Mouse (Mus musculus) right cerebral cortex, adult 18-20 months (tissue): ENCODE results near the gene Foxe1.

ENCODE experiments used
- DNase-seq: peaks from one replicate; pipeline ENCODE4 v3.0.0; 2022; ENCODE audit warnings: mixed read lengths

Gene Foxe1

DNA sequence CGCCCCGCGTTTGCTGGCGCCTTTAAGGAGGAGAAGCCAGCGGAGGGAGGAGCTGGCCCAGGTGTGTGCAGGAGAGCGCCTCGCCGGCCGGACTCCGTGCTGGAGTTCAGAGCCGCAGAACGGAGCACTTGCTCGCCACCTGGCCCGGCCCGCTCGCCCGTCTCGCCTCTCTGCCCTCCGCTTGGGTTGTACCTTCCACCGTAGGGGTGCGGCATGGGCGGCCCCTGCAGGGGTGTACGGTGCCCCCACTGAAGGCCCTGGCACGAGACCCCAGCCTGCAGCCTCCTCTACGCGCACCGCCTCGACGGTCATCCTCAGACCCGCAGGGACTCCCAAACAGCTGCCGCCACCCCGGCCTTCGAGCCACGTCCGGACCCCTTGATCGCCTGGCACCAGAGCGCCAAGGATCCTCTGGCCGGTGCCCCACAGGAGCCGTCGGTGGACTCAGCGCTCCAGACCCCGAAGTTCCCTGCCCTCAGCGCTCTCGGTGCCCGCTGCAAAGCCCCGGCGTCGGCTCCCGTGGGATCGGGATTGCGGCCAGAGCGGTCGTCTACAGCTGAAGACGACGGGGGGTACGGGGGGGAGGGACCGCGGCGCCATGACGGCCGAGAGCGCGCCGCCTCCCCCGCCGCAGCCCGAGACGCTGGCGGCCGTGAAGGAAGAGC is at the start of gene Foxe1:
Foxe1 (plus strand) TSS at position 14 of the 665 bp plus-strand sequence.
- no peak for DNase-seq

DNA sequence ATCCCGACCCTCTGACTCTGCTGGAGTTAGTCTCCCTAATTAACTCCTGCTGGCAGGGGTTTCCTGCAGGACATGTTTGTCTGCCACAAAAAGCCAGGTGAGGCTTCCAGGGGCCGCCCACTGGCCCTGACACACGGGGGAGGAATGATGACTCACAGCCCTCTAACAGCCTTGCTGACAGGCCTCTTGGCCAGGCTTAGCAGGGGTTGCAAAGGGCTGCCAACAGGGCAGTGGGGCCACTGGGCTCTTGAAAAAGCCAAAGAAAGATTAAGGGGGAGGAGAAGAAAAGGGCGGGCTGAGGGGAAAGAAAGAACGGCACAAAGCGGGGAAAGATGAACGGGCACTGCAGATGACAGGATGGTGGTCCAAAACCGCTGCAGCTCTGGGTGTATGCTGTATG is 39.3 kb upstream of the Foxe1 start:
- DNase-seq, result peak; percentile 25

DNA sequence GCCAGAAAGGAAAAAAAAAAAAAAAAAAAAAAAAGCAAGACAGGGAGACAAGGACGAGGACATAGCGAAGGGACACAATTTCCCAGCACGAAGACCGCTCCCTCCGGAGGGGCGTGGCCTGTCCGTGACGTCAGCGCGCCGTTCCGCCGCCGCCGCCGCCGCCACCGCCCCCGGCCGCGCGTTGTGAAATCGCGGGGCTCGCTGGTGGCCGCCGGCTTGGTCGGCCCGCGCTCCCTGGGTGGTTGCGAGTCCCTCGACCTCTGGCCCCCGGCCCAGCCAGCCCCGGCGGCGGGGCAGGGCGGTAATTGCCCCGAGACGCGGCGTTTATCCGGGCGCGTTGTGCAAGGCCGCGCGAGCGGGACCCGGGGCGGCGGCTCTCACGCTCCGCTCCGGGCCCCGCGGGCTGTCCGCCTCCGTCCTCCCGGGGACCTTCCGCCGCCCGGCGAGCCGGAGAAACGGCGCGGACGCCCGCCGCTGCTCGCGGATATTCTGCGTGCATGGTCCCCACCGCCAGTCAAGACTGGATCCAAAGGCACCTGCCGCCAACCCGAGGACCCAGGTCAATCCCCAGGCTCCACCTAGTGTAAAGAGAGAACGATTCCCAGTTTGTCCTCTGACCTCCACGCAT is 38.5 kb upstream of the Foxe1 start:
- peak; percentile 87 for DNase-seq

DNA sequence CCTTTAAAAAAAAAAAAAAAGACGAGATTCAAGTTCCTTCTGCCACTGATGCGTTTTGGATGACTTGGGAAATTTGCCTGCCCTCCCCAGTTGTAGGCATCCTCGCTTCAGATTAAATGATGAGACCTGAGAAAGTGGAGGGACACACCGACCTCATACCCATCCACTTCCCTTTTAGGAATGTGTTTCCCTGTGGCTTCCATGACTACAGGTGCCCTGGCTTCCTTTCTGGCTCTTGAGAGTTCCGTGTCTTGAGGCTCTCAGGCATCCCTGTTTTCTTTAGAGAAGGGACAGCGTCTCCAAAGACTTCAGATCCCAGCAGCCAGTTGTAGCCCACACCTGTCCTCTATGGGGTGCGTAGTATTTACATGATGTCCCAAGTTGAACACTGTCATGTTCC is 38.0 kb upstream of the Foxe1 start:
- no peak for DNase-seq

DNA sequence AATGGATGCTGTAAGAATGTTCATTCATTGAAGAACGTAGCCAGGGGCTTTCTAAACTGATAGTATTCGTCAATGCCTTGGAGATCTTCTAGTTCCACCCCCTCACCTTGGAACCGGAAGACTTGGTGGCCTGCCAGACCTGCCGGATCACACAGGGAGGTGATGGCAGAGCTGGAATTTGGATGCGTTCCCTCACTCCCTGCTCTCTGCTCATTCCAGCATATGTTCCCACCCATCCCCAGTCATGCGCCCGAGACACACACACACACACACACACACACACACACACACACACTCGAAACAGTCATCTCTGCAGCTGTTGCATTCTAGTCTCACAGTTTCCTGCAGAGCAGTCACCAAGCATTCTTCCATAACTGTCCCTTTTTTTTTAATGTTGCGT is 36.1 kb upstream of the Foxe1 start:
- peak; percentile 83 for DNase-seq

DNA sequence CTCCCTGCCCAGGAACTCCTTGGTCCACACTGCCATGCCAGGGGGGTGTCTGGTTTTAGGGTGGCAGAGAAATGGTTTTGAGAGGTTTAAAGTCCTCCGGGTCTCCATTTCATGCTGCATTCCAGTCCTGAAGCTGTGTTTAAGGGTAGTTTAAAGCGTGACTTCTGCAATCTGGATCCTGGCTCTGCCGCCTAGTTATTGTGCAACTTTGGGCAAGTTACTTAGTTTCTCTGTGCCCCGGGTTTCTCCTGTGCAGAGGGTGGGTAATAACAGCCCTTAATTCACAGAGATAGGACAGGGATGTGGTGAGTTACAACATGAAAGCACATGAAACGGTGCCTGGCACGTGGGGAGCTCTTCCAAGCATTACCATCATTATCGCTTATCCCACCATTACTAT is 35.5 kb upstream of the Foxe1 start:
- no peak for DNase-seq

DNA sequence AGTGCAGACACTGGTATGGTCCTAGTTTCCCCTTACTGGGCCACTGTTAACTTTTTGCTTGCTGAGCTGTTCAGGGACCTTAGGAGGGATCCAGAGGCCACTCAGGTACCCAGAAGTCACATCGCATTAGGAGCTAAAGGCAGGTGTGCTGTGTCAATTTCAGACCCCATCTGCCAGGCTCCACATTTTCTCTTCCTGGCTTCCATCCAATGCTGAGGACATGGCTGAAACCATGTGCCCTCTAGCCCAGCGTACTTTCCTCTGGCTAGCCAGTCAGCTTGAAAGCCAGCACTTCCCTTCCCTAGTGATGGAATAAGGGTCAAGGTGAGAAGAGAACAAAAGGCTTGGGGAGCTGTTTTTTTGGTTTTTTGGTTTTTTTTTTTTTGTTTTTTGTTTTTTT is 31.8 kb upstream of the Foxe1 start:
- DNase-seq, result no peak

DNA sequence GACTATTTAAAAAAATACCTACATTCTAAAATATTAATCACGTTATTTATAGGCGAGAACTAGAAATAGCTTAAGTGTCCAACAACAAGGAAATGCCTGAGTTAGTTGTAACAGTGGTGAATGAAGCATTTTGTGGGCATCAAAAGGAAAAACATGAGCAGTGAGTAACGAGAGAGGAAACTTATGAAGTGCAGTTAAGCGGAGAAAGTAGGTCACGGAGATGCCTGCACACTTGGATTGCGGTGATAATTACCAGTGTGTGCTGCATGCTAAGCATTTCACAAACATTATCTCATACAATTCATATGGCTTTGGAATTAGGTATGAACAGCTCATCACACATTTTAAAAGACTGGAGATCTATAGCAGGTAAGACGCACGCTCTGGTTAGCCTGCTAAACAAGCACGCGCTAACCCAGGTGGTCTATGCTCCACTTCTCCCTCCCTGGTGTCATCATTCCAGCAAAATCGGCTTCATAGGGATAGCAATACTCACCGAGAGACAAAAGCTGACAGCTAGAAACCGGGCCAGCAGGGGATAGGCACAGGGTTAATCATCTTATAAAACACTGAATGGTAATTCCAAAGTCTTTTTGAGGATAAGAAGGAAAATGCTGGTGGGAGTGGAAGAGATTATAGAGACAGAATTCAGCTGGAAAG is 21.5 kb upstream of the Foxe1 start:
- DNase-seq, result no peak

DNA sequence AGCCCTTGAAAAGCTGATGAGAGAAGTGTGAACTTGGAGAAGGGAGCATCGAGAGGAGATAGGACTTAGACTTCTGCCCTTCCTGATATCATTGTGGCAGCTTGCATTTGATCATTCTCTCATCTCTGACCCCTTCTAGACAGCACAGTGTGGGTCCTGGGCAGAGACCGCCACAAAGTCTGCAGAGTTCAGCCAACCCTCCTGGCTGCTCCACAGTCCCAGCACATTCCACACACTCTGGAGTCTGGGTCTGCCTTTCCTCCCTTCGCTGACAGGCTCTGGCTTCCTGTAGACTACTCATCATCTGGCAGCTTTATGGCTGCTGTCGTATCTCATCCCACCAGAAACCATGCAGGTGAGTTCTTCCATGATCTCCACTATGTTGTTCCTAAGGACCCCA is 20.7 kb upstream of the Foxe1 start:
- no peak for DNase-seq

DNA sequence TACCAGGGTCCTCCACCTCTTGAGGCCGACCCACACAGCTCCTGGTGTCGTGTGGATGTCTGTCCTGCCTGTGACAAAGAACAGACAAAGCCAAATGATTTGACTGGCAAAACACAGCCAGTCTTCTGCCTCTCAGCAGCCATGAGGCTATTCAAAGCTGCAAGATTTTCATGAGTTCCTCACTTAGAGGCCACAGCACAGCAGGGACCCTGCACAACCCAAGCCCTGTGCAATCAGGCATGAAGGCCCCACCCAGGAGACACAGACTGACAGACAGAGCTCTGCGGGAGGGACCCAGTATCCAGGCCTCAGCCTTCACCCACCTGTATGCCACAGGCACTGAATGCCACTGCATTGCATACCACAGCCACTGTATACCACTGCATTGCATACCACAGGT is 14.5 kb upstream of the Foxe1 start:
- DNase-seq, result no peak

DNA sequence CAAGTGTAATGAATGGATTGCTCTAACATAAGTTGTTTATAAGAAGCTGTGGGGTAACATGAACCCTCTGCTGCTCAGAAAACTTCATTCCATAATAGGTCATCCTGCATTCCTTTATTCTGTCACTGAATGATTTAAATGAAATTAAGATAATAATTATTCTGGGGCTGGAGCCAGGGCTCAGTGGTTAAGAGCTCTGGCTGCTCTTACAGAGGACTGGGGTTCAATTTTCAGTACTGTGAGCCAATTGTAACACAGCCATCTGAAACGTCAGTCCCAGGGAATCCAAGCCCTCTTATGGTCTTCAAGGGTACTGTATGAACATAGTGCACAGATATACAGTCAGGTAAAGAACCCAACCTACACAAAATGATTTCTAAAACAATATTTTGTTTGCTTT is 7.6 kb upstream of the Foxe1 start:
- DNase-seq, result no peak

DNA sequence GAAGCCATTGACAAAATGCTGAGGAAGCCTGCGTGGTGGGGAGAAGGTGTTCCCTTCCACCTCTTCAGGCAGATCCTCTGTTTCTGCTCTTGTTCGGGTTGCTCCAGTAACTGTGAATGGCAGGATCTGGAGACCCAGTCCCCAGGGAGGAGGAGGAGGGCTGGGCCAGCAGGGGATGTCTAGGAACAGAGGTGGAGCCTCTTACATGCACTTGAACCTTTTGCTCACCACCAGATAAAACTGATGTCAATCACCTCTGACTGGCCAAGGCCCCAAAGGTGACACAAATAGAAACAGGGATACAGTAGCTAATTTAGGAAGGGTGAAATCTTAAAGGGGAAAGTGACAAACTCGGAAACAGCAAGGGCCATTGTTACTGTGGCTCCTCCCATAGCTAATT is 5.4 kb upstream of the Foxe1 start:
- DNase-seq, result no peak

DNA sequence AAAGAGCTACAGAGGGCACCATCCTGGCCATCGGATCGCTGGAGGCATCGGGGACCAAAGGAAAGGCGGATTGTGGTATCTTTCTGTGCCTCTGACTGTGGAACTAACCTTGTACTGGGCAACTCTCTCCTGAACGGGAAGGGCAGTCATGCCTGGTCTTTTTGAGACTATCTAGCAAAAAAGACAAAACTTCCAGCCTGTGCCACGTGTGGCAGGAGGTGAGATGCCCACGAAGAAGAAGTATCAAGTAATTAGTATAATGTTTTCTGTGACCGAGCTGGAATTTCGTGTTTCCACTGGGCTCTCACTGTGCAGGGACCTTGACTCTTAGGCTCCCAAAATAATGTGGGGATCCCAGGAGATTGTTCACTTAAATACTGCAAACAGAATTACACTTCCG is 4.4 kb upstream of the Foxe1 start:
- DNase-seq, result no peak

DNA sequence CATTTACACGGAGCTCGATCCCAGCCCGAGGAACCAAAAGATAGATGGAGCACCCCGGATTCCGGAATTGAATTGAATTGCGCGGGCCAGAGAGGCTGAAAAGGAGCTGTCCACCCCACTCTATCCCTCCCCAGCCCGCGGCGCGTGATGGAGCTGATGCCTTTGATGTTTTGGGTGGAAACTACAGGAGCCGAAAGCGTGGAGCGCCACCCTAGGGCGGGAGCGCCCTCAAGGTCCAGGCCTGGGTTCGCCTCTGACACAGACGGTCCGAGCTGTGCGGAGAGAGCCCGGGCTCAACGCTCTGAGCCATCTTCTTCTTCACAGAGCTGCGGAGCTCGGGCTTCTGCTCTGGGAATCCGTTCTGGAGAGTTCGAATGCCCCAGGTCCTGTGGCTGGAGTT is 3.8 kb upstream of the Foxe1 start:
- DNase-seq, result no peak

DNA sequence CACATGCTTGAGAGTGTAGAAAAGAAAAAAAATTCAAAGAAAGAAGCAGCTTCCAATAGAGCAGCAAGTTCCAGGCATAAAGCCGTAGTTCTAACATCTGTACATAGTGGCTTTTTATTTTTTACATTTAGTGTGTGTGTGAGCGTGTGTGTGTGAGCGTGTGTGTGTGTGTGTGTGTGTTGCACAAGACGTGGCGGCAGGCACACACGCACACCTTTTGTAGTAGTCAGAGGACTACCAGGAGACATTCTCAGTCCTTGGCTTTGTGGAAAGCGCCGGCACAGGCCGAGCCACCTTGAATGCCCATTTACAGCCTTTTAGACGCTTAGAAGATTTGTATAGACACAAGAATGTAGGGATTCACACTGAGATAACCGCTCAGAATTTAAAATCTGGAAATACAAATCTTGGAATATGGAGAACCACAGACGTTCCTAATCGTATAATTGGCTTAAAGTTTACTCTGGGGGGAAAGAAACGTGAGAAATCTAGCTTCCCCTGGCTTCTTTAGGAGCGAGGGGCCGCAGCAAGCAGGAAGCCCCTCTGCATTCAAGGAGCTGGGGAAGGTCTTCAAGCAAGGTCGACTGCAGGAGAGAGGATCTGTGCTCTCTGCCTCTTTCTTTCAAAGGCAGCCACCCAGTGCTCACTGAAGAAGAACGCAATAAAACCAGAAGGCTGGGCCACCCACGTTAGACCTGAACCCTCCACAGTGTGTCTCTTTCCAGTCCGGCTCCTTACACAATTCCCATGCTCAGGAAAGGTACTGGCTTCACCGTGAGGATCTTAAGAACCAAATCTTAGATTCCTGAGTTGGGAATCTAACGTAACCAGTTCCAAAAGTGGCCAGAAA is 1.4 kb upstream of the Foxe1 start:
- no peak for DNase-seq

DNA sequence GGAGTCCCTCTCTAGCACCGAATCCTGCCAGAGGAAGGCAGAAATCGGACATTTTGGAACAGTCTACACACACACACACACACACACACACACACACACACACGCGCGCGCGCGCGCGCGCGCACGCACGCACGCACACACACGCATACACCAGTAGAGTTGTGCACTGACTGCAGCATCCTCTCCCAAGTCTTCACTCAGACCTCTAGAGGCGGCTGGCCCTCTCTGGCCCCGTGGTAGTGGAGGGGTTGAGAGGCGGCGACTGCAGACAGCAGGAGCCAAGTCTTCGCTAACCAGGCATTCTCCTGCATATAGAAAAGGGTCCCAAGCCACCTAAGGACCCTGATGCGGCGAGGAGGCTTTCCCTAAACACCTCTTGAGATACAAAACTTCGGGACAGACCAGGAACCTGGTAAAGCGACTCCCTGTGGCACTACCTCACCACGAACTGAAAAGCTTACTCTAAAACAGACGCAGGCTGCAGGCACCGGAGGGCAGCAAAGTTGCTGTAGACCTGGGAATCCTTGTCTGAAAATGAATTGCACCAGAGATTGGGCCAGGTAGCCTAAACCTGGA is 610 bp upstream of the Foxe1 start:
- no peak for DNase-seq

DNA sequence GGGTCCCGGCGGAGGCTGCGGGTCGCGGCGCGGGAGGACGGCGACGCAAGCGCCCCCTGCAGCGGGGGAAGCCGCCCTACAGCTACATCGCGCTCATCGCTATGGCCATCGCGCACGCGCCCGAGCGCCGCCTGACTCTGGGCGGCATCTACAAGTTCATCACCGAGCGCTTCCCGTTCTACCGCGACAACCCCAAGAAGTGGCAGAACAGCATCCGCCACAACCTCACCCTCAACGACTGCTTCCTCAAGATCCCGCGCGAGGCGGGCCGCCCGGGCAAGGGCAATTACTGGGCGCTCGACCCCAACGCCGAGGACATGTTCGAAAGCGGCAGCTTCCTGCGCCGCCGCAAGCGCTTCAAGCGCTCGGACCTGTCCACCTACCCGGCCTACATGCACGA is 879 bp downstream of the Foxe1 start:
- DNase-seq, result no peak

DNA sequence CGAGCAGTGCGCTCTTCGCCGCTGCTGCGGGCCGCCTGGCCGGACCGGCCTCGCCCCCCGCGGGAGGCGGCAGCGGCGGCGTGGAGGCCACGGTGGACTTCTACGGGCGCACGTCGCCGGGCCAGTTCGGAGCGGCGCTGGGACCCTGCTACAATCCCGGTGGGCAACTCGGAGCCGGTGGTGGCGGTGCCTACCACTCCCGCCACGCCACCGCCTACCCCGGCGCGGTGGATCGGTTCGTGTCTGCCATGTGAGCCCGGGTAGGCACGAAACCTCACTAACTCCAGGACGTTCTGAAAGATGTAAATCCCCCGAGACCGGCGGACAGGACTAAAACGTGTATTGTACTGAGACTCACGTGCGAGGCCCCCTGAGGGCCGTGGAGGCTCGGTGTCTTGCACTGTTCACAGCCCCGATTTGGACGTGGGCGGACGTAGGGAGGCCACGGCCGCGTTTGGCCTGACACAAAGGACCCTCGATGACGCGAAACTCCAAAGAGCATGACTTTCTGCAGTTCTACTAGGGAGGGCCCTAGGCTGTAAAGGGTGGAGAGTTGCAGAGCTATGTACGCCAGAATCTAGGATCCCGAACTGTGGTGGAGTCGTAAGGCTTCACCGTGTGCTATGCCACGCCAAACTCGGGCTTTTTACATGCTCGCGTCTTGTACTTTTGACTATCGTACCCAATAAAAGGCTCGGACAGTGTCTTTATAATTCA is 1.8 kb downstream of the Foxe1 start:
- no peak for DNase-seq

DNA sequence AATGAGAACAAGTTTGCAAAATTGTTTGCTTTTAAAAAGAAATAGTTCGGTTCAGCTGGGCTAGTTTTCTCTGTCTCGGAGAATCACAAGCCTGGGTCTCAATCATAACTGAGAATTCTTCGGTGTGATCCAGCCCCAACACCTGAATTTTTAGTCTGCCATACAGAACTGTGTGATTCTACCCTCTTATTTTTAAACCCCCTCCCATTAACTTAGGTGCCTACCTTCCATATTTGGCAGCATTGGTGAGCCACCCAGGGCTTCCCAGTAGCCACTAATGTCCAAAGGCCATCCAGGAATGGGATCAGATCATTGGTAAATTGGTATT is 2.3 kb downstream of the Foxe1 start:
- no peak for DNase-seq

DNA sequence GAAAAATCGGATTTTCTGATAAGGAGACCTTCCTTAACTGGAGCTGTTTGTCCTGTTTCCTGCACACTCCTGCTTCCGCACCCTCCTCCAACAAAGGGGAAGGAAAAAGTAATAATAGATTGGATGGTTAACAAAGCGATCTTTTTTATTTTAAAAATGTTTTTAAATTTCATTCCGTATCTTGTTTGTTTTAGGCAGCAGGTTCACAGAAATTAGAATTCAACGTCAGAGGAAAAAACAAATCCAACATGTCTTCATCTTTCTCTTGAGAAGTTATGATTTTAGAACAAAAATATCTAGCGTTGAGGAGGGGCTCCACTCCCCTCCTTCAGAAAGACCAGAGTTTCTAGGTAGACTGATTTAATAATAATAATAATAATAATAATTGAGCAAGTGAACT is 2.8 kb downstream of the Foxe1 start:
- DNase-seq, result no peak

DNA sequence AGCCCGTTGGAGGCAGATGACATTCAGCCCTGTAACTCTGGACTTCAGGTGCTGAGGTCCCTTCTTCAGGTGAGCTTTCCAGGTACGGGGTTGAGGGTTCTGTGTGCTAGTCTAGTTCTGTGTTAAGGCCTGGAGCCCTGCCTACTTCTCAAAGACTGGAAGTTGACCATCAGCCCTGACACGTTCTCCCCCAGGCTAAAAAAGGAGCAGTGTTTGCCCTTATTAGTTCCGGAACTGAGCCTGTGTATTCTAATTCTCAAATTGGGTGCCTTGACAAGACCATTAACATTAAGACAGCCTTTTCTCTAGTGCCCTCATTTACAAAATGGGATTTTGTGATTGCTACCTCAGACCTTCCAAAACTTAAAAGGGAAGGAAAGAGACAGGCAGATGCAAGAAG is 3.7 kb downstream of the Foxe1 start:
- no peak for DNase-seq

DNA sequence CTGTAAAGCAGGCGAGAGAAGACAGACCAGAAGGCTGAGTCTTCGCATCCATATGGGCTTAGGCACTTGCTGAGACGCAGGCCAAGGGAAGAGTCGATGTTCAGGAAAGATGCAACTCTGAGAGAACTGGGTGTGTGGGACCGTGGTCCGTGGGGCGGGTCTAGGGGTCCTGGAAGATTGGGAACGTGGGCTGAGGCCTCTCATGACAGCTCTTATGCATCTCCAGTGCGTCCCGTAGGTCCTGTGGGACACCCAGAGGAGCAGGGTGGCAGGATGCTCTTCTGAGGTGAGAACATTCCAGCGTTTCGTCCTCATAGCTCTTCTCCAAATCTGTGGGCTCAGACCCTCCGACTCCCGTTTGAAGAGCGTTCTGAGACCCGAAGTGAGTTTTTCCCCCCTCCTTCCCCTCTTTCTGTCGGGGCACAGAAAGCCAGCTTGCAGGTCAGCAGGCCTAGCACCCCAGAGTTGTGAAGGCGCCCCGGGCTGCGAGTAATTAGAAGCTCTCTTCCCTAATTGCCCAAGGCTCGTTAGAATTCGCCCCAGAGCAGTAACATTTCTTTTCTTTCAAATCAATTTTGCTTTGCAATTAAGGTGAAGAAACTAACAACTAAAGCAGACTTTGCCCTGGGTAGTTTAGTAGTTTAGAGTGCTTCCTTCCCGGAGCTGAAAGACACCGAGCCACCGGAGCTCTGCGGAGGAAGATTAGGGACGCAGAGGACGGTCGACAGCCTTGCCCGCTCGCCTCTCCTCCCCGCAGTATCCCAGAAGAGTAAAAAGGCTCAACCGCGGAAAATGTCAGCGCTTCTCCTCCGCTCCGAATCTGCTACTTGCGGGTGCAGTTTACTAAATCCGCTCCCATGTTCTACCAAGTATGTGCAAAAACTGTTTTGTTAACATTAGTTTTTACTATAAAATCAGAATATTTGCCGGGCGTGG is 4.4 kb downstream of the Foxe1 start:
- no peak for DNase-seq
